Mouse (Mus musculus) intestine, embryonic 14.5 days (tissue): ENCODE measurements around the gene Kdsr. TPM values are rescaled to one million over a fixed set of nuclear protein-coding genes. Genes with fewer than 3 reads are reported as not detected.

Experiments used
- ATAC-seq: fragments of 200-750 bp; cut with Nextera tagmentation; replicated peaks from 2 replicates; pipeline ENCODE4 v1.8.0; 2017; ENCODE audit warnings: low read depth, moderate number of reproducible peaks, moderate TSS enrichment, moderate library complexity; ENCODE audit not compliant: low FRiP score, low TSS enrichment
- DNase-seq: peaks from one replicate; pipeline ENCODE4 v3.0.0-alpha.2; 2018; ENCODE audit warnings: low spot score
- H3K27ac ChIP-seq: fragments of 300-500 bp; sonication (generic); 2 replicates; pipeline ENCODE4 v1.5.1; 2014; ENCODE audit warnings: low read depth, mild to moderate bottlenecking, control low read depth
- H3K27me3 ChIP-seq: fragments of 300-500 bp; sonication (generic); replicated peaks from 2 replicates; pipeline ENCODE4 v1.6.1; 2014; ENCODE audit warnings: low read length, control low read depth; ENCODE audit not compliant: control insufficient read depth, insufficient read depth
- H3K36me3 ChIP-seq: fragments of 300-500 bp; sonication (generic); 2 replicates; pipeline ENCODE4 v1.6.1; 2014; ENCODE audit warnings: low read length, control low read depth; ENCODE audit not compliant: control insufficient read depth, insufficient read depth
- H3K4me1 ChIP-seq: fragments of 300-500 bp; sonication (generic); replicated peaks from 2 replicates; pipeline ENCODE4 v1.6.1; 2014; ENCODE audit warnings: low read length, control low read depth, mixed read lengths; ENCODE audit not compliant: control insufficient read depth, insufficient read depth
- H3K4me2 ChIP-seq: fragments of 300-500 bp; sonication (generic); 2 replicates; pipeline ENCODE4 v1.6.1; 2014; ENCODE audit warnings: low read length
- H3K4me3 ChIP-seq: fragments of 300-500 bp; sonication (generic); 2 replicates; pipeline ENCODE4 v1.5.1; 2014; ENCODE audit warnings: low read depth, low read length, control low read depth, mixed read lengths
- H3K9ac ChIP-seq: fragments of 300-500 bp; sonication (generic); 2 replicates; pipeline ENCODE4 v1.6.1; 2014; ENCODE audit warnings: mild to moderate bottlenecking, low read length
- H3K9me3 ChIP-seq: fragments of 300-500 bp; sonication (generic); 2 replicates; pipeline ENCODE4 v1.6.1; 2016; ENCODE audit warnings: low read length, control low read depth; ENCODE audit not compliant: control insufficient read depth
- WGBS: fragments of 180-500 bp; shearing (Covaris S2); extraction: QIAGEN DNeasy Blood & Tissue Kit; methylation state at CpG from one replicate; pipeline ENCODE4 v1.1.7; 2014; 5-methylcytosine and 5-hydroxymethylcytosine counted together
- polyA plus RNA-seq: library from polyadenylated mRNA; unstranded; fragments of >200 nt; fragmentation: Nextera tagmentation; extraction: Ambion mirVana; gene quantifications from 2 replicates; pipeline ENCODE4 v1.2.1, GENCODE M21; 2014

Gene Kdsr
- polyA plus RNA-seq, 1 experiment from 2014 or later, result 13.5 TPM

DNA sequence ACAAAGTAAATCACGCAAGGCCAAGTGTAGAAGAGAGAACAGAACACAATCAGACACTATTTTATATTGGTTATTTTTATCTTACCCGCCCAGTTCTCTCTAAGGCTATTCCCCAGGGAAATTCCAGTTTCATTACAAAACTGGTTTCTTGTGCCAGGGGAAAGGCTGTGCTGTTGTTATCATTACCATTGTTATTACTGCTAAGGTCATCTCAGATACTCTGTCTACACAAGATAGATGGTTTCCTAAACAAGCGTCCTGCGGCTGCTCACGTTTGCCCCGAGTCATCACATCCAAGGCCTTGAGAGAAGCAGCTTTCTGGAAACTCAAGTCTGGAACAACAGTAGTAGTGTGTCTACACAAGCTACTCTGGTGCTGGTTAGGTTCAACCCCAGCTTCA is 65.2 kb downstream of the Kdsr start:
- Histone ChIP-seq H3K4me1 (no peaks in the 10 kb centered on the region), H3K9me3 (no peaks in the 10 kb centered on the region), H3K4me2 (no peak overlapping the region), H3K4me3 (no peak overlapping the region), H3K27me3 (no peaks in the 10 kb centered on the region), H3K27ac (no peak overlapping the region), H3K36me3 (no peaks in the 10 kb centered on the region), H3K9ac (no peak overlapping the region)
- ATAC-seq, result no peak
- 68% methylated on average over 6 of the region's 6 CpGs for WGBS
- DNase-seq, result no peak

DNA sequence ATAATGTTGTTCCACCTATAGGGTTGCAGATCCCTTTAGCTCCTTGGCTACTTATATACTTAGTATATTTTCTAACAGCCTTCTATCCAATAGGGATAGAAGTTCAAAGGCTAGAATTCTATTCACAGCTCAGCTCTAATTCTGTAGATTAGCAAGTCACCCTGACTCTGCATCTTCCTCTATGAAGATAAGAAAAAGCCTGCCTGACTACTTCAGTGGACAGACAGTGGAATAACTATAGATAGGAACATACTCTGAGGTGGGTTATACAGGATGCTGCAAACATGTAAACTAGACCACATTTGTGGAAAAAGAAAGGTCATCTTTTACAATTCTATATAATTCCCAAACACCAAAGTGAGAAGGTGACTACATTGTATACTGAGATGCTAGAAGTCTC is 66.9 kb downstream of the Kdsr start:
- DNase-seq, result no peak
- no peaks in the 10 kb centered on the region for H3K4me1 ChIP-seq
- ATAC-seq, result no peak

GRCm38 (mm10) chr1:106690887-106691286 is 68.6 kb downstream of the Kdsr start:
- H3K36me3 ChIP-seq, result no peaks in the 10 kb centered on the region
- DNase-seq (no peak), ATAC-seq (no peak)
- H3K27me3 ChIP-seq, result no peaks in the 10 kb centered on the region
- H3K4me3 ChIP-seq, result no peak overlapping the region
- H3K9ac ChIP-seq, result no peak overlapping the region
- H3K9me3 ChIP-seq, result no peaks in the 10 kb centered on the region
- no peaks in the 10 kb centered on the region for H3K4me1 ChIP-seq
- H3K4me2 ChIP-seq, result no peak overlapping the region
- no peak overlapping the region for H3K27ac ChIP-seq
- WGBS, result 75% methylated on average over 6 of the region's 6 CpGs

More for the DNA sequence above, 66.9 kb downstream of the Kdsr start:
- no peaks in the 10 kb centered on the region for H3K9me3 ChIP-seq
- no peaks in the 10 kb centered on the region for H3K36me3 ChIP-seq
- no peak overlapping the region for H3K4me2 ChIP-seq
- H3K9ac ChIP-seq, result no peak overlapping the region
- H3K27me3 ChIP-seq, result no peaks in the 10 kb centered on the region
- no peak overlapping the region for H3K4me3 ChIP-seq
- H3K27ac ChIP-seq, result no peak overlapping the region

- no peak overlapping the region for H3K4me2 ChIP-seq
- no peak overlapping the region for H3K9ac ChIP-seq
- 85% methylated on average over 5 of the region's 5 CpGs for WGBS
- no peaks in the 10 kb centered on the region for H3K36me3 ChIP-seq
- H3K4me1 ChIP-seq, result no peaks in the 10 kb centered on the region
- H3K9me3 ChIP-seq, result no peaks in the 10 kb centered on the region
- no peak overlapping the region for H3K27ac ChIP-seq
- no peaks in the 10 kb centered on the region for H3K27me3 ChIP-seq
- H3K4me3 ChIP-seq, result no peak overlapping the region
- DNase-seq, result no peak
- no peak for ATAC-seq
Observed at GRCm38 (mm10) chr1:106688161-106688516, 71.4 kb downstream of the Kdsr start.

DNA sequence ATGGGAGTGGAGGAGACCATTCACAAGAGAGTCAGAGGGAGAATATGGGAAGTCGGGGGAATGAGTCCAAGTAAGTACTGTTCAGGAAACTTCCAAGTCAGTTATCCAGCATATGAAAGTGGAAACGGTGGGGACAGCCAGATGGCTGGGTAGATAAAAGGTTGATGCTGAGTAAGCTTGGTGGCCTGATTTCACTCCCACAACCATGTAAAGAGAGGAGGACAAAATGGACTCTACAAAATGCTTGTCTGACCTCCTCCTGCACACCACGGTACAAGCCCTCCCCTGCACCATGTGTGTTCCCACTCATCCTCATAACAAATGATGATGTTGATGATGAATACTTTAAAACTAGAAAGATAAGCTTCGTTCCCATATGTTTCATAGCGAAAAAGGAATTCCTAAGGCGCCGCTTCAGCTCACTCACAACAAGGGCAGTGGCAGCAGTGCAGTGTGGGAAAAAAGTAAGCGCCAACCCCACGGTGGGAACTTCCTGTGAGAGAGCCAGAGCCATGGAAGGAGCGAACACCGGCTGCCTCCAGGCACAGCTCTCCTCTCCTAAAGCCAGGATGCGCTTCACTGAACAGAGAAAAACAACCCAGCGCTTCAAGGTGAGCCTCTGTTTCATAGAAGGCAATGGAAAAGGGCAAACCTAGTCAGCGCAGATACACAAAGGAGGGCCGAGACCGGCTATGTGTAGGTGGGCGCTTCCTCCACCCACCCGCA is 71.9 kb downstream of the Kdsr start:
- Histone ChIP-seq H3K4me3 (no peak overlapping the region), H3K9ac (no peak overlapping the region), H3K27ac (no peak overlapping the region), H3K36me3 (no peaks in the 10 kb centered on the region), H3K9me3 (no peaks in the 10 kb centered on the region), H3K27me3 (no peaks in the 10 kb centered on the region), H3K4me2 (no peak overlapping the region), H3K4me1 (no peaks in the 10 kb centered on the region)
- no peak for DNase-seq
- ATAC-seq, result no peak
- WGBS, result 87% methylated on average over 18 of the region's 18 CpGs

- Histone ChIP-seq H3K4me3 (no peak overlapping the region), H3K9ac (no peak overlapping the region), H3K36me3 (no peaks in the 10 kb centered on the region), H3K27me3 (no peaks in the 10 kb centered on the region), H3K4me2 (no peak overlapping the region), H3K27ac (no peak overlapping the region), H3K9me3 (no peaks in the 10 kb centered on the region), H3K4me1 (no peaks in the 10 kb centered on the region)
- ATAC-seq (no peak), DNase-seq (no peak)
- 84% methylated on average over 2 of the region's 2 CpGs for WGBS
Observed at GRCm38 (mm10) chr1:106685702-106686101, 73.8 kb downstream of the Kdsr start.

GRCm38 (mm10) chr1:106684546-106684945 is 75.0 kb downstream of the Kdsr start:
- no peak for ATAC-seq
- 73% methylated on average over 3 of the region's 3 CpGs for WGBS
- H3K4me2 ChIP-seq, result no peak overlapping the region
- no peak overlapping the region for H3K27ac ChIP-seq
- no peaks in the 10 kb centered on the region for H3K36me3 ChIP-seq
- H3K27me3 ChIP-seq, result no peaks in the 10 kb centered on the region
- H3K9me3 ChIP-seq, result no peaks in the 10 kb centered on the region
- no peak overlapping the region for H3K4me3 ChIP-seq
- no peaks in the 10 kb centered on the region for H3K4me1 ChIP-seq
- no peak overlapping the region for H3K9ac ChIP-seq
- DNase-seq, result no peak

GRCm38 (mm10) chr1:106682829-106683228 is 76.7 kb downstream of the Kdsr start:
- Histone ChIP-seq H3K4me1 (no peaks in the 10 kb centered on the region), H3K9me3 (no peaks in the 10 kb centered on the region), H3K9ac (no peak overlapping the region), H3K4me2 (no peak overlapping the region), H3K36me3 (no peaks in the 10 kb centered on the region), H3K27me3 (no peaks in the 10 kb centered on the region), H3K27ac (no peak overlapping the region), H3K4me3 (no peak overlapping the region)
- WGBS, result 88% methylated on average over 3 of the region's 3 CpGs
- ATAC-seq (no peak), DNase-seq (no peak)

DNA sequence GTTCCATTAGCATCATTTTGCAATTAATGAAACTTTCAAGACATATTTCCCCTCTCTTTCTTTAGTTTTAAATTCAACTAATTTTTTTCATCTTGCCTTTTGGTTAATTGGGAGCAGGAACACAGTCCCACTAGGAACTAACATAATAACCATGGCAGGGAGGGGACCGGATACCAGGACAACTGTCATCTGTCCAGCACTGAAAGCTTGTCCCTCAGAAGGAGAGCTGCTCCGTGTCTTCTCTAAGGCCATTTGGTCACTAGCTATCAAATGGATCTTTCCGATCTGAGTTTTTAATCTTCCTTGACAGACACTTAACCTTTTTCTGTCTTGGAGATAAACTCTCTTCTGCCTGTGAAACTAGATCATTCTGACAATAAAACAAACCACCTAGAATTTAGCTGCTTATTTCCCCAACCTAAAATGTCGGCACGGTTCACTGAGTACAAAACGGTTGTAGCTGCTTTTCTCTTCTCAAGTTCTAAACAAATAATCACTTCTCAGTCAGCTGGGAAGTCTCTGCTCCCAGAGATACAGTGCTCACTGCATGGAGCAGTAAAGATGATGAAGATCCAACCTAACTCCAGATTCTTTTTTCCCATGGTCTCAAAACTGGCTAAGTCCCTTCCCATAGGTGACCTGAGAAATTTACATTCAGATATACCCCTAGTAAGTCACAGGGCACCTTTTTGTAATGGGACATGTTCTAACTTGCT is 79.6 kb downstream of the Kdsr start:
- no peak for DNase-seq

More for the DNA sequence above, 79.6 kb downstream of the Kdsr start:
- Histone ChIP-seq H3K27me3 (no peaks in the 10 kb centered on the region), H3K27ac (no peak overlapping the region), H3K4me3 (no peak overlapping the region), H3K36me3 (no peaks in the 10 kb centered on the region), H3K9ac (no peak overlapping the region), H3K4me1 (no peaks in the 10 kb centered on the region), H3K4me2 (no peak overlapping the region), H3K9me3 (no peaks in the 10 kb centered on the region)
- 58% methylated on average over 6 of the region's 6 CpGs for WGBS
- ATAC-seq, result no peak
